Mouse (Mus musculus) megakaryocyte, embryonic 14.5 days (primary cell): ENCODE data around the gene Car8.

Experiments used
- FLI1 ChIP-seq: IDR thresholded peaks from 2 replicates; pipeline ENCODE4 v1.6.1; 2012; ENCODE audit warnings: low read length, inconsistent platforms, mixed read lengths
- GATA1 ChIP-seq: IDR thresholded peaks from 3 replicates; pipeline ENCODE4 v1.6.1; 2012; ENCODE audit warnings: mixed read lengths, low read length, inconsistent platforms, borderline replicate concordance

GRCm38 (mm10) chr4:8229661-8230298, 9.1 kb downstream of the Car8 start:
- TF ChIP-seq GATA1, result no peak
- no peak for TF ChIP-seq FLI1
